Mouse (Mus musculus) MEL (cell line): Measurements from ENCODE around the gene Plekhg5. TPM values are rescaled to one million over a fixed set of nuclear protein-coding genes. Genes with fewer than 3 reads are reported as not detected.

Source experiments
- DNase-seq: peaks from one replicate; pipeline ENCODE4 v3.0.0; 2011; ENCODE audit warnings: low read depth, low spot score
- H3K27ac ChIP-seq: 2 replicates; pipeline ENCODE4 v1.5.1; 2012; ENCODE audit warnings: low read depth, mild to moderate bottlenecking, control low read depth, low read length, moderate library complexity; ENCODE audit not compliant: control insufficient read depth
- H3K27me3 ChIP-seq, 2 experiments: fragments of 150-350 bp in 1 of 2; sonication (generic) in 1 of 2; 2 replicates each; pipeline ENCODE4 v1.6.1; 2012; ENCODE audit warnings: low read length in 2 of 2, mild to moderate bottlenecking in 2 of 2, improper control_type of control experiment in 1 of 2, moderate library complexity in 1 of 2; ENCODE audit not compliant: insufficient read depth in 2 of 2, control insufficient read depth in 1 of 2
- H3K36me3 ChIP-seq, 2 experiments: 2 replicates each; pipeline ENCODE4 v1.6.1; 2012 to 2014; ENCODE audit warnings: low read length in 2 of 2, improper control_type of control experiment in 1 of 2, inconsistent platforms in 1 of 2, mild to moderate bottlenecking in 1 of 2; ENCODE audit not compliant: insufficient read depth in 2 of 2, control insufficient read depth in 1 of 2
- H3K4me1 ChIP-seq, 2 experiments: fragments of 150-350 bp in 1 of 2; sonication (generic) in 1 of 2; 2 replicates each; pipeline ENCODE4 v1.6.1; 2012; ENCODE audit warnings: low read length in 2 of 2, improper control_type of control experiment in 1 of 2, mild to moderate bottlenecking in 1 of 2; ENCODE audit not compliant: insufficient read depth in 2 of 2, control insufficient read depth in 1 of 2
- H3K4me3 ChIP-seq, 2 experiments: fragments of 150-350 bp in 1 of 2; sonication (generic) in 1 of 2; 2 replicates each; pipeline ENCODE4 v1.5.1; 2012; ENCODE audit warnings: low read depth in 2 of 2, low read length in 2 of 2, mild to moderate bottlenecking in 2 of 2, moderate library complexity in 2 of 2, control low read depth in 1 of 2, improper control_type of control experiment in 1 of 2; ENCODE audit not compliant: control insufficient read depth in 1 of 2, insufficient read depth in 1 of 2
- H3K79me2 ChIP-seq: 2 replicates; pipeline ENCODE4 v1.6.1; 2012; ENCODE audit warnings: mild to moderate bottlenecking, low read length, moderate library complexity; ENCODE audit not compliant: control insufficient read depth, poor library complexity, insufficient read depth
- H3K9ac ChIP-seq: 2 replicates; pipeline ENCODE4 v1.6.1; 2012; ENCODE audit warnings: low read depth, mild to moderate bottlenecking, control low read depth, low read length, moderate library complexity; ENCODE audit not compliant: control insufficient read depth, poor library complexity, severe bottlenecking
- H3K9me3 ChIP-seq: fragments of 150-350 bp; sonication (generic); replicated peaks from 2 replicates; pipeline ENCODE4 v1.6.1; 2012; ENCODE audit warnings: mild to moderate bottlenecking, low read length, improper control_type of control experiment, moderate library complexity; ENCODE audit not compliant: insufficient read depth
- CHD1 ChIP-seq: IDR thresholded peaks from 2 replicates; pipeline ENCODE4 v1.6.1; 2012; ENCODE audit warnings: low read depth, mild to moderate bottlenecking, inconsistent platforms, low read length, improper control_type of control experiment
- CTCF ChIP-seq, 3 experiments: IDR thresholded peaks in 2 of 3; conservative IDR thresholded peaks in 1 of 3; 2 replicates each; pipeline ENCODE4 v1.5.1; 2011 to 2012; ENCODE audit warnings: low read length in 3 of 3, low read depth in 2 of 3, mild to moderate bottlenecking in 2 of 3, improper control_type of control experiment in 1 of 3, inconsistent platforms in 1 of 3, mixed read lengths in 1 of 3, moderate library complexity in 1 of 3; ENCODE audit not compliant: control insufficient read depth in 1 of 3, insufficient read depth in 1 of 3, poor library complexity in 1 of 3, severe bottlenecking in 1 of 3
- E2F4 ChIP-seq: IDR thresholded peaks from 2 replicates; pipeline ENCODE4 v1.6.1; 2011; ENCODE audit warnings: low read depth, low read length, improper control_type of control experiment, borderline replicate concordance
- ETS1 ChIP-seq: IDR thresholded peaks from 2 replicates; pipeline ENCODE4 v1.6.1; 2012; ENCODE audit warnings: low read depth, mild to moderate bottlenecking, inconsistent platforms, low read length, improper control_type of control experiment, moderate library complexity
- HCFC1 ChIP-seq: IDR thresholded peaks from 2 replicates; pipeline ENCODE4 v1.6.1; 2012; ENCODE audit warnings: low read depth, mild to moderate bottlenecking, inconsistent platforms, low read length, improper control_type of control experiment, moderate library complexity
- JUND ChIP-seq: IDR thresholded peaks from 2 replicates; pipeline ENCODE4 v1.6.1; 2011; ENCODE audit warnings: low read depth, mild to moderate bottlenecking, improper control_type of control experiment, low read length
- MAZ ChIP-seq: IDR thresholded peaks from 2 replicates; pipeline ENCODE4 v1.6.1; 2012; ENCODE audit warnings: low read depth, mild to moderate bottlenecking, inconsistent platforms, low read length, improper control_type of control experiment
- MEF2A ChIP-seq: IDR thresholded peaks from 2 replicates; pipeline ENCODE4 v1.6.1; 2014; ENCODE audit warnings: low read depth, mild to moderate bottlenecking, inconsistent platforms, low read length, improper control_type of control experiment; ENCODE audit not compliant: poor library complexity, insufficient replicate concordance, severe bottlenecking; ENCODE audit errors: extremely low read depth
- MXI1 ChIP-seq: IDR thresholded peaks from 2 replicates; pipeline ENCODE4 v1.6.1; 2011; ENCODE audit warnings: mild to moderate bottlenecking, low read depth, low read length, improper control_type of control experiment
- MYB ChIP-seq: IDR thresholded peaks from 2 replicates; pipeline ENCODE4 v1.6.1; 2011; ENCODE audit warnings: mild to moderate bottlenecking, low read depth, low read length, improper control_type of control experiment
- NELFE ChIP-seq: IDR thresholded peaks from 2 replicates; pipeline ENCODE4 v1.6.1; 2011; ENCODE audit warnings: low read depth, low read length, improper control_type of control experiment
- NRF1 ChIP-seq: IDR thresholded peaks from 2 replicates; pipeline ENCODE4 v1.6.1; 2014; ENCODE audit warnings: low read depth, mild to moderate bottlenecking, inconsistent platforms, low read length, improper control_type of control experiment, moderate library complexity; ENCODE audit not compliant: poor library complexity, insufficient read depth, severe bottlenecking
- POLR2A ChIP-seq, 2 experiments: IDR thresholded peaks; 2 replicates each; pipeline ENCODE4 v1.6.1; 2011 to 2012; ENCODE audit warnings: low read length in 2 of 2, mild to moderate bottlenecking in 2 of 2, control low read depth in 1 of 2, improper control_type of control experiment in 1 of 2, low read depth in 1 of 2, moderate library complexity in 1 of 2; ENCODE audit not compliant: control insufficient read depth in 1 of 2, insufficient read depth in 1 of 2, poor library complexity in 1 of 2
- POLR2AphosphoS2 ChIP-seq: IDR thresholded peaks from 2 replicates; pipeline ENCODE4 v1.6.1; 2011; ENCODE audit warnings: low read length, improper control_type of control experiment
- POLR2AphosphoS5 ChIP-seq: IDR thresholded peaks from 2 replicates; pipeline ENCODE4 v1.6.1; 2012; ENCODE audit warnings: low read depth, borderline replicate concordance, mild to moderate bottlenecking, inconsistent platforms, low read length, moderate library complexity, mixed read lengths
- RAD21 ChIP-seq: IDR thresholded peaks from 2 replicates; pipeline ENCODE4 v1.6.1; 2011; ENCODE audit warnings: mild to moderate bottlenecking, low read depth, low read length, improper control_type of control experiment
- TBP ChIP-seq: IDR thresholded peaks from 2 replicates; pipeline ENCODE4 v1.8.0; 2011; ENCODE audit warnings: low read depth, low read length, improper control_type of control experiment
- TCF12 ChIP-seq: IDR thresholded peaks from 2 replicates; pipeline ENCODE4 v1.6.1; 2014; ENCODE audit warnings: low read depth, mild to moderate bottlenecking, inconsistent platforms, low read length, improper control_type of control experiment, moderate library complexity
- USF1 ChIP-seq: IDR thresholded peaks from 2 replicates; pipeline ENCODE4 v1.6.1; 2014; ENCODE audit warnings: low read depth, mild to moderate bottlenecking, inconsistent platforms, low read length, improper control_type of control experiment, moderate library complexity
- ZKSCAN1 ChIP-seq: IDR thresholded peaks from 2 replicates; pipeline ENCODE4 v1.6.1; 2012; ENCODE audit warnings: low read depth, mild to moderate bottlenecking, inconsistent platforms, low read length, improper control_type of control experiment, moderate library complexity
- polyA plus RNA-seq, 2 experiments: library from polyadenylated mRNA; stranded (reverse) in 1 of 2; unstranded in 1 of 2; fragments of >175 nt in 1 of 2; fragments of >200 nt in 1 of 2; gene quantifications; 2 replicates each; pipeline versions ENCODE4 v1.2.1 to v1.2.4; 2012; ENCODE audit warnings: low replicate concordance in 2 of 2, low read depth in 1 of 2; ENCODE audit not compliant: insufficient read length in 2 of 2, insufficient read depth in 1 of 2, missing spikeins in 1 of 2
- total RNA-seq: library from RNA; depleted of rRNA; stranded (reverse); fragments of 300-350 nt; gene quantifications from 2 replicates; pipeline ENCODE4 v1.2.3, GENCODE M21; 2012

Plekhg5 gene
- total and polyA plus RNA-seq, 3 experiments = 10.8 to 19.6 TPM; not detected in 1

GRCm38 (mm10) chr4:152041924-152042641 lies 30.2 kb upstream of the Plekhg5 start:
- H3K4me3 ChIP-seq = no peak overlapping the region
- peaks cover 51% of the 10 kb centered on the region for H3K79me2 ChIP-seq
- no peak overlapping the region for H3K9ac ChIP-seq
- TF ChIP-seq POLR2AphosphoS5 (no peak), TCF12 (no peak), MYB (no peak), TBP (no peak), CHD1 (no peak), NELFE (no peak), CTCF (IDR thresholded peaks at IDR 0.05 in 2 of 3, conservative IDR thresholded peaks at IDR 0.05 in 1 of 3; ENCODE audit: control insufficient read depth in 1 of 3, insufficient read depth in 1 of 3, low read depth in 2 of 3, low read length in 3 of 3, poor library complexity in 1 of 3, severe bottlenecking in 1 of 3) (no peak), HCFC1 (no peak), POLR2AphosphoS2 (no peak), E2F4 (no peak), JUND (no peak), RAD21 (no peak), MAZ (no peak), ZKSCAN1 (no peak), USF1 (no peak)
- DNase-seq = no peak
- H3K4me1 ChIP-seq = peaks cover 0 to 10% of the 10 kb centered on the region in 2 experiments; a peak in 2 of 4 replicates
- H3K36me3 ChIP-seq = peaks cover 8 to 12% of the 10 kb centered on the region in 2 experiments
- H3K9me3 ChIP-seq = no peaks in the 10 kb centered on the region
- no peaks in the 10 kb centered on the region for H3K27me3 ChIP-seq
- H3K27ac ChIP-seq = no peak overlapping the region

DNA sequence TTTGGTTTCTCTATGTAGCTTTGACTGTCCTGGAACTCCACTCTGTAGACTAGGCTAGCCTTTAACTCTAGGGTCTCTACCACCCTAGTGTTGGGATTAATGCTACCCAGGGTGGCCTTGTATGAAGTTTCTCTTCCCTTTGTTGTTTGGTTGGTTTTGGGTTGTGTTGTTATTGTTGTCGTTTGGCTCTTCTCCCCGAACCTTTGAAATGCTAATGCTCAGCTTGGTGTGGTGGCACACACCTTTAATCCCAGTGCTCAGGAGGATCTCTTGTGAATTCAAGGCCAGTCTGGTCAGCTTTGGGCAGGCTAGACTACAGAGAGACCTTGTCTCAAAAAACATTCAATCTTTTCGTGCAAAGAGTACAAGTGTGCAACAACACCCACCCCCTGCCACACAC lies 29.1 kb upstream of the Plekhg5 start:
- no peak overlapping the region for H3K9ac ChIP-seq
- TF ChIP-seq NRF1 = no peak
- TF ChIP-seq MXI1 = no peak
- no peak for TF ChIP-seq MEF2A
- TF ChIP-seq POLR2A (IDR thresholded peaks at IDR 0.05; ENCODE audit: control insufficient read depth in 1 of 2, insufficient read depth in 1 of 2, low read depth in 1 of 2, low read length in 2 of 2, poor library complexity in 1 of 2) = peak in 1 of 2 experiments; percentile 35; a peak in 1 of 4 replicates
- no peak for TF ChIP-seq ETS1
- TF ChIP-seq MYB = no peak
- TF ChIP-seq, all 39 proteins: peak for 1
- no peaks in the 10 kb centered on the region for H3K27me3 ChIP-seq

More for the DNA sequence above, 29.1 kb upstream of the Plekhg5 start:
- DNase-seq = no peak
- H3K27ac ChIP-seq = no peak overlapping the region
- H3K4me3 ChIP-seq = no peak overlapping the region
- peaks cover 0 to 10% of the 10 kb centered on the region in 2 experiments; a peak in 2 of 4 replicates for H3K4me1 ChIP-seq
- H3K79me2 ChIP-seq = peaks cover 51% of the 10 kb centered on the region
- H3K9me3 ChIP-seq = no peaks in the 10 kb centered on the region
- peaks cover 8 to 17% of the 10 kb centered on the region in 2 experiments for H3K36me3 ChIP-seq
